Mouse (Mus musculus) liver, postnatal 0 days (tissue): ENCODE data around the gene Trim2. TPM values are rescaled to one million over a fixed set of nuclear protein-coding genes. Genes with fewer than 3 reads are reported as not detected.
A peak's percentile ranks its signal among the peaks of the same experiment; 100 is the strongest.

Experiments used
- ATAC-seq: fragments of 200-750 bp; cut with Nextera tagmentation; 2 replicates; pipeline ENCODE4 v1.8.0; 2017; ENCODE audit warnings: mild to moderate bottlenecking, moderate library complexity
- DNase-seq: peaks from one replicate; pipeline ENCODE4 v3.0.0-alpha.2; 2016
- H3K27ac ChIP-seq: fragments of 300-500 bp; sonication (generic); 2 replicates; pipeline ENCODE4 v1.5.1; 2014; ENCODE audit warnings: antibody characterized with exemption, moderate library complexity, mild to moderate bottlenecking, low read depth
- H3K27me3 ChIP-seq: fragments of 300-500 bp; sonication (generic); 2 replicates; pipeline ENCODE4 v1.6.1; 2014; ENCODE audit warnings: low read length, control low read depth, mixed read lengths; ENCODE audit not compliant: insufficient read depth
- H3K36me3 ChIP-seq: fragments of 300-500 bp; sonication (generic); replicated peaks from 2 replicates; pipeline ENCODE4 v1.6.1; 2014; ENCODE audit warnings: mild to moderate bottlenecking, control low read depth, low read length, moderate library complexity, mixed read lengths; ENCODE audit not compliant: insufficient read depth
- H3K4me1 ChIP-seq: fragments of 300-500 bp; sonication (generic); 2 replicates; pipeline ENCODE4 v1.6.1; 2014; ENCODE audit warnings: antibody characterized with exemption, mild to moderate bottlenecking, control low read depth; ENCODE audit not compliant: insufficient read depth
- H3K4me2 ChIP-seq: fragments of 300-500 bp; sonication (generic); 2 replicates; pipeline ENCODE4 v1.6.1; 2014; ENCODE audit warnings: low read depth, mild to moderate bottlenecking, low read length, moderate library complexity, mixed read lengths
- H3K4me3 ChIP-seq: fragments of 300-500 bp; sonication (generic); 2 replicates; pipeline ENCODE4 v1.5.1; 2014; ENCODE audit warnings: low read depth, low read length
- H3K9ac ChIP-seq: fragments of 300-500 bp; sonication (generic); replicated peaks from 2 replicates; pipeline ENCODE4 v1.6.1; 2014; ENCODE audit warnings: mild to moderate bottlenecking, moderate library complexity
- H3K9me3 ChIP-seq: fragments of 300-500 bp; sonication (generic); 2 replicates; pipeline ENCODE4 v1.6.1; 2016; ENCODE audit warnings: mild to moderate bottlenecking, control low read depth, low read length, mixed read lengths
- CTCF ChIP-seq: sonication (generic); IDR thresholded peaks from 2 replicates; pipeline ENCODE4 v1.5.1; 2016; ENCODE audit warnings: antibody characterized with exemption, low read depth
- EP300 ChIP-seq: IDR thresholded peaks from 2 replicates; pipeline ENCODE4 v1.6.1; 2016; ENCODE audit warnings: antibody characterized with exemption, low read depth, mild to moderate bottlenecking
- WGBS: fragments of 180-500 bp; shearing (Covaris S2); extraction: QIAGEN DNeasy Blood & Tissue Kit; methylation state at CpG from one replicate; pipeline ENCODE4 v1.1.7; 2014; ENCODE audit not compliant: insufficient replicate concordance; 5-methylcytosine and 5-hydroxymethylcytosine counted together
- polyA plus RNA-seq: library from polyadenylated mRNA; unstranded; fragments of >200 nt; fragmentation: Nextera tagmentation; extraction: Ambion mirVana; gene quantifications from 2 replicates; pipeline ENCODE4 v1.2.1, GENCODE M21; 2015

Gene Trim2
- polyA plus RNA-seq, 1 experiment from 2014 or later: 2.7 TPM

DNA sequence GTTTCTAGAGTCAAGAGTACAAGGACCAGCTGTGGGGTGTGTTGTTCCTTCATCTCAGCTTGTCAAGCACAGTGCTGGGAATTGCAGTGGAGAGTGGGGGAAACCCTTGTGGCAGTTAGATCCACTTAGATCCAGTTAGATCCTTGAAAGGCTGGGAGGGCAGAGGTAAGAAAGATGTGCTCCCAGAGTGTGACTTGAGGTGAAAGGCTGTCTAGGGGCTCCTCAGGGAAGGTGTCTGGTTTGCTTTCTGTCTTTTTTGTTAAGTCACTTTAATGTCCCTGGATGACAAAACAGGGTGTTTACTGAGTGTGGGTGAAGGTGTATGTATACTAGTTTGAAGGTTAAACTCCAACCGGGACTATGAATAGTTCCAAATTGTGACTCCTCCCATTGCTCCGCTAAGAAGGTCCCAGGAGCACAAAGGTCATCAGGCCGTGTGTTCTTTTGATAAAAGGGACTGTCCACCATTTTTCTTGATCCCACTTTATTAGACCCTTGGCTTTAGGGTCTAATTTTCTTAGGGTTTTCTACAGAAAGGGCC is 40.2 kb downstream of the Trim2 start:
- Histone ChIP-seq H3K36me3 (no peaks in the 10 kb centered on the region), H3K9me3 (no peaks in the 10 kb centered on the region), H3K4me3 (no peak overlapping the region), H3K4me2 (0 out of 2 replicates have a peak overlapping the region, but pooled peaks have one; percentile 19), H3K27ac (peak overlapping the region; percentile 29; the same call in 1 of the 2 replicates), H3K27me3 (no peaks in the 10 kb centered on the region), H3K9ac (no peak overlapping the region), H3K4me1 (peaks cover 27% of the 10 kb centered on the region)
- DNase-seq (no peak), ATAC-seq (no peak)
- no peak for TF ChIP-seq EP300
- TF ChIP-seq CTCF: no peak
- 52% methylated on average over 3 of the region's 3 CpGs for WGBS

DNA sequence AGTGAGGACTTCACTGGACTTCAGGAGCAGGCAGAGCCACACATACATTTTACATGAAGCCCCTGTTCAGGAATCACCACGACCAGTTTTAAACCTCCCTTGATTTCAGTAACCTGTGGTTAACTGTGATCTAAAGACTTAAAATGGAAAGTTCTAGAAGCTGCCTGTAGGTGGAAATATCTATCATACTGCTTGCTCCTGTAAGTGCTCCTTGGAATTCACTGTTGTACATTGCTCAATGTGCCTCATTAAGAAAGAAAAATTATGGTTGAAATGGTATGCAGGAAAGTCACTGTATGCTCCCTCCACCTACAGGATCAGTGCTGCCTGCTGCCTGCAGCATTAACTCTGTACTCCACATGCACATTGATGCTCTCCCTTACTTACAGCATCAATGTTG is 41.6 kb downstream of the Trim2 start:
- no peak overlapping the region for H3K9ac ChIP-seq
- H3K36me3 ChIP-seq: no peaks in the 10 kb centered on the region
- no peaks in the 10 kb centered on the region for H3K9me3 ChIP-seq
- H3K4me2 ChIP-seq: no peak overlapping the region
- no peak for ATAC-seq
- H3K4me1 ChIP-seq: peaks cover 24% of the 10 kb centered on the region
- peaks cover 8% of the 10 kb centered on the region for H3K27me3 ChIP-seq
- no peak overlapping the region for H3K4me3 ChIP-seq
- H3K27ac ChIP-seq: no peak overlapping the region
- WGBS: 42% methylated on average over 1 of the region's 1 CpGs
- TF ChIP-seq CTCF (no peak), EP300 (no peak)
- no peak for DNase-seq

DNA sequence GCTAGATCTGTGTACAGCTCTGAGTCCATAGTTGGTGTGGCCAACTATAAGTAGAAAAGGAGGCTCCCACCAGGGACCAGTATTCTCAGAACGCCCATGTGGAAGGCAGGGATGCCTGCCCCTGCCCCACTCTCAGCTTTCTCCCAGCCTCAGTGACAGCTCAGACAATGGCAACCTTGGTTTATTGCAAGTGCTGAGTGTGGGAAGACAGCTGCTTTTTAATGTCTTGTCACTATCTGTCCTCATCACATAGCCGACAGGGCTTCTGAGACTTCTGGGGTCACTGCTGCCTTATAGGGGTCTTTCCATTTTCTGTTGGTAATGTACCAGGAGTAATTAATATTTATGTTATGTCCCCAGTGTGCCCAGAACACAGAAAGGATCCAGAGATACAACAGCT is 42.3 kb downstream of the Trim2 start:
- Histone ChIP-seq H3K27me3 (peaks cover 12% of the 10 kb centered on the region), H3K4me3 (no peak overlapping the region), H3K27ac (no peak overlapping the region), H3K9ac (no peak overlapping the region), H3K36me3 (no peaks in the 10 kb centered on the region), H3K9me3 (no peaks in the 10 kb centered on the region), H3K4me2 (no peak overlapping the region), H3K4me1 (peaks cover 19% of the 10 kb centered on the region)
- TF ChIP-seq CTCF (no peak), EP300 (no peak)
- 75% methylated on average over 2 of the region's 2 CpGs for WGBS
- no peak for DNase-seq
- ATAC-seq: no peak

DNA sequence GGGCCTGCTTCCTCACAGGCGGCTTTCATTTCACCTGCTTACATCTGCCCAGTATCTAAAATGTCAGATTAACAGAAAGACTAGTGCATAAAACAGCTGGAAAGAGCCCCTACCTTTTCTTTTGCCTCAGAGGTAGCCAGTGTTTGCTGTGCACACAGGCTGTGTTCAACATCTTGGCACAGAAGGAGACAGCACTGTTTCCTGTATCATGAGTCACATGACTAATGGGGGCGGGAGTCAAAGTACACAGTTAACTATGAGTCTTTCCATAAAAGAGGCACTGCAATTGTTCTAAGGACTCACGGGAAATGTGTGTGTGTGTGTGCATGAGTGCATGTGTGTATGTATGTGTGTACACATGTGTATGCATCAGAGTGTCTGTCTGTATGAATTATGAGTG is 43.9 kb downstream of the Trim2 start:
- ATAC-seq (peak; percentile 42; the same call in 1 of the 2 replicates), DNase-seq (no peak)
- no peak overlapping the region for H3K27ac ChIP-seq
- H3K9ac ChIP-seq: no peak overlapping the region
- H3K9me3 ChIP-seq: no peaks in the 10 kb centered on the region
- TF ChIP-seq CTCF (no peak), EP300 (no peak)
- WGBS: 48% methylated on average over 3 of the region's 3 CpGs
- peaks cover 22% of the 10 kb centered on the region for H3K27me3 ChIP-seq
- H3K4me3 ChIP-seq: no peak overlapping the region
- H3K36me3 ChIP-seq: no peaks in the 10 kb centered on the region
- no peak overlapping the region for H3K4me2 ChIP-seq
- H3K4me1 ChIP-seq: peaks cover 25% of the 10 kb centered on the region

DNA sequence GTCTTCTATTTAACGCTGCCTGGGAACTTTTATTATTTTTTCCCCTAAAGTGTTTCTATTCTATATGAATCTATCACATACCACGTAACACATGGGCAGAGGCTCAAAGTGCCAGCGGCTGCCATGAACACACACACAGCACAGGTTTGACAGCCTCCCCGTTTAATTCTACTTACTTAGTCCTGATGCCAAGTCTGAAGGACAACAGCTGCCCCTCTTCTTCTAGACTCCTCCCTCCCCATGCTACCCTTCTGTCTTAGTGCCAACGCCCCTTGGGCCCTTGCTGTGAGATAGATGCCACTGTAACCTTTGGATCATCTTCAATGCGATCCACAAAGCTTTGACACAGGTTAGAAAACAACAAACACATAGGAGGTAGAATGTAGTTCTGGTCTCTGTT is 44.8 kb downstream of the Trim2 start:
- Histone ChIP-seq H3K9me3 (no peaks in the 10 kb centered on the region), H3K4me3 (no peak overlapping the region), H3K27me3 (peaks cover 22% of the 10 kb centered on the region), H3K4me2 (no peak overlapping the region), H3K9ac (no peak overlapping the region), H3K36me3 (no peaks in the 10 kb centered on the region), H3K27ac (no peak overlapping the region), H3K4me1 (peaks cover 28% of the 10 kb centered on the region)
- ATAC-seq (no peak), DNase-seq (no peak)
- 87% methylated on average over 6 of the region's 6 CpGs for WGBS
- TF ChIP-seq CTCF (no peak), EP300 (no peak)

DNA sequence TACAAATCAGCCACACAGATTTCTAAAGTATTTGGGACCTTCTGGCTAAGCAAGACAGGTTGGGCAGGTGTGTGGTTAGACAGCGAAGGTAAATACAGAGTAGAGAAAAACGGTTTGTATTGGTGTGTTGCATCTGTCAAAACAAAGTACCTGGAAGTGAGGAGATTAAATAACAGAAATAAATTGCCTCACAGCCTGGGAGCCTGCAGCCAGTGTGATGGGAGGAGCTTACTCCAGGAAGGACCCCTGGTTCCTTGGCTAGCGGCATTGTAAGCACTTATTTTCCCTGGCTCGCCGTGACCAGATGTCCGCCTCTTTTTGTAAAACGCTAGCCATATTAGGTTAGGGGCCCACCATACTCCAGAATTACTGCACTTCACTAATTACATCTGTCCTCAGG is 45.8 kb downstream of the Trim2 start:
- Histone ChIP-seq H3K9me3 (no peaks in the 10 kb centered on the region), H3K4me1 (peaks cover 23% of the 10 kb centered on the region), H3K4me2 (no peak overlapping the region), H3K27me3 (peaks cover 22% of the 10 kb centered on the region), H3K4me3 (no peak overlapping the region), H3K36me3 (no peaks in the 10 kb centered on the region), H3K9ac (no peak overlapping the region), H3K27ac (no peak overlapping the region)
- ATAC-seq (no peak), DNase-seq (no peak)
- TF ChIP-seq CTCF (no peak), EP300 (no peak)
- WGBS: 76% methylated on average over 7 of the region's 7 CpGs
